Mouse (Mus musculus) G1E (cell line): ENCODE data around the gene Sgms1.

ENCODE experiments used
- CTCF ChIP-seq: IDR thresholded peaks from 2 replicates; pipeline ENCODE4 v1.5.1; 2012; ENCODE audit warnings: low read depth, low read length, inconsistent platforms, mixed read lengths
- GATA1 ChIP-seq: IDR thresholded peaks from 2 replicates; pipeline ENCODE4 v1.6.1; 2012; ENCODE audit warnings: borderline replicate concordance, low read length, inconsistent platforms, mixed read lengths
- POLR2AphosphoS5 ChIP-seq: IDR thresholded peaks from 2 replicates; pipeline ENCODE4 v1.6.1; 2012; ENCODE audit warnings: low read depth, low read length, inconsistent platforms; ENCODE audit not compliant: insufficient replicate concordance
- TAL1 ChIP-seq: conservative IDR thresholded peaks from 2 replicates; pipeline ENCODE4 v1.6.1; 2012; ENCODE audit warnings: low read depth, low read length, inconsistent platforms, mixed read lengths

GRCm38 (mm10) chr19:32291130-32291529 lies 98.4 kb downstream of the Sgms1 start:
- no peak for TF ChIP-seq CTCF
- TF ChIP-seq POLR2AphosphoS5, result no peak
- no peak for TF ChIP-seq GATA1
- no peak for TF ChIP-seq TAL1
